16 mouse cellular contexts compared by ENCODE assay signal in the genomic region with DNA sequence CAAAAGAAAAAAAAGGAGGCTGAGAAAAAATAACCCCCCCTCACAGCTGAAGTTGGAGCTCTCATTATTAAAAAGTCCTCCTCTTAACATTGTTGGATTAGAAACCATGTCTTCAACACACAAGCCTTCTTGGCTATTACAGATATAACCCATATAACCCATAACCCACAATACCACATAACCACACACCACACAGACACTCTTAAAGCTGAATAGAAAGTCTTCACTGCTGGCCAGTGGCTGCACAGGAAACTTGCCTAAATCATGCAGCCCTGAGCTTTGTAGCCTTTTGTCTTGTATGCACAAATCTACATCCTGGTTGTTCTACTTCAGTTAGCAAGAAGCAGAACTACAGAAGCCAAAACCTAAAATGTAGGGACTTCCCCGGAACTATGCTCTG. TPM values are rescaled to one million over a fixed set of nuclear protein-coding genes. Genes with fewer than 3 reads are reported as not detected.
A peak's percentile ranks its signal among the peaks of the same experiment; 100 is the strongest.
DNase-seq lines count a peak whose midpoint lies in the region; ATAC-seq lines count a peak whose summit lies in the region.
"Had no signal": no experiment of that assay in that cellular context is flagged by ENCODE, and none has a peak within 500 bp of the region (broad histone marks: within the 10 kb centered on the region; RNA-seq: fewer than 3 reads in every experiment).

No protein-coding gene starts in this region.

- WGBS in intestine, embryonic 15.5 days = 89% methylated on average over 1 of the region's 1 CpGs

- peak; percentile 48 to 49 for DNase-seq in spleen, postnatal 36 days (ENCODE audit: low spot score in 2 of 2)
- no peak for DNase-seq in spleen, postnatal 14 days (ENCODE audit: low spot score in 2 of 2)
- peak; percentile 2 to 3 for DNase-seq in natural killer cell, adult 2 months (ENCODE audit: low spot score in 2 of 2)
- DNase-seq in right cerebral cortex, adult 2 months (ENCODE audit: low spot score in 2 of 2) = no peak
- DNase-seq in cerebellum, postnatal 25 days = no peak
- DNase-seq: adrenal gland, postnatal 25 days; cerebellum, adult 2 months; cerebellum, postnatal 10 days had no signal

- no peaks in the 10 kb centered on the region for H3K9me3 ChIP-seq in intestine, embryonic 15.5 days
- H3K9me3 ChIP-seq: embryonic facial prominence, embryonic 12.5 days; forebrain, embryonic 15.5 days; G1E; heart, embryonic 12.5 days; hindbrain, embryonic 10.5 days had no signal

- peak; percentile 22; the same call in 1 of the 2 replicates for ATAC-seq in granulocyte monocyte progenitor cell, adult 5-6 weeks (replicated peaks; ENCODE audit: poor library complexity, severe bottlenecking)
- ATAC-seq in intestine, embryonic 15.5 days = no peak
- ATAC-seq: forebrain, embryonic 15.5 days had no signal

- no peak overlapping the region for H3K9ac ChIP-seq in intestine, embryonic 15.5 days
- H3K9ac ChIP-seq: embryonic facial prominence, embryonic 12.5 days; forebrain, embryonic 15.5 days; heart, embryonic 12.5 days; hindbrain, embryonic 14.5 days had no signal

- H3K4me2 ChIP-seq in intestine, embryonic 15.5 days (replicated peaks) = no peak overlapping the region
- H3K4me2 ChIP-seq: embryonic facial prominence, embryonic 12.5 days; forebrain, embryonic 15.5 days; heart, embryonic 12.5 days; hindbrain, embryonic 14.5 days had no signal

- no peak overlapping the region for H3K4me3 ChIP-seq in intestine, embryonic 15.5 days (replicated peaks)
- H3K4me3 ChIP-seq: embryonic facial prominence, embryonic 12.5 days; forebrain, embryonic 15.5 days; heart, embryonic 12.5 days; hindbrain, embryonic 10.5 days had no signal

- H3K36me3 ChIP-seq in intestine, embryonic 15.5 days = no peaks in the 10 kb centered on the region
- H3K36me3 ChIP-seq: embryonic facial prominence, embryonic 12.5 days; forebrain, embryonic 15.5 days; G1E; heart, embryonic 12.5 days; hindbrain, embryonic 10.5 days had no signal

- H3K27ac ChIP-seq in intestine, embryonic 15.5 days = no peak overlapping the region
- H3K27ac ChIP-seq: embryonic facial prominence, embryonic 12.5 days; forebrain, embryonic 15.5 days; hindbrain, embryonic 10.5 days; hindbrain, embryonic 14.5 days had no signal

- H3K4me1 ChIP-seq in intestine, embryonic 15.5 days (replicated peaks) = no peaks in the 10 kb centered on the region
- H3K4me1 ChIP-seq: embryonic facial prominence, embryonic 12.5 days; forebrain, embryonic 15.5 days; heart, embryonic 12.5 days; hindbrain, embryonic 10.5 days had no signal

- no peaks in the 10 kb centered on the region for H3K27me3 ChIP-seq in intestine, embryonic 15.5 days (replicated peaks)
- H3K27me3 ChIP-seq: embryonic facial prominence, embryonic 12.5 days; forebrain, embryonic 15.5 days; heart, embryonic 12.5 days had no signal

RNA-seq across cellular contexts. Expression of a gene that starts 41.0 kb away (rescaled TPM):
- 15.1 and 17.2 TPM in 2 replicates for total RNA-seq in granulocyte monocyte progenitor cell, adult 5-6 weeks (2014; fragmentation: Nextera tagmentation)
- total RNA-seq in granulocyte monocyte progenitor cell, adult 5-6 weeks (2017) = 14.7 and 16.5 TPM in 2 replicates
- 21.4 TPM in 2 replicates for polyA plus RNA-seq in intestine, embryonic 15.5 days (2015; fragmentation: Nextera tagmentation; extraction: Ambion mirVana)

Comparison
In these comparisons a context has a peak if more than half of its experiments do, and no peak if none do; other contexts are left out.
1. DNase-seq: peak in spleen, postnatal 36 days (2 of 2) and natural killer cell, adult 2 months (2 of 2); none in spleen, postnatal 14 days (0 of 2), right cerebral cortex, adult 2 months (0 of 2) and cerebellum, postnatal 25 days (0 of 2).